Mouse (Mus musculus) heart, adult 2 months (tissue): ENCODE results near the gene Id1. TPM values are rescaled to one million over a fixed set of nuclear protein-coding genes. Genes with fewer than 3 reads are reported as not detected.

Experiments used
- DNase-seq, 2 experiments: peaks; one replicate each; pipeline ENCODE4 v3.0.0; 2021
- H3K27ac ChIP-seq: fragments of 200-600 bp; 2 replicates; pipeline ENCODE4 v1.8.1; 2022
- H3K27me3 ChIP-seq: fragments of 200-500 bp; 2 replicates; pipeline ENCODE4 v1.6.1; 2012; ENCODE audit warnings: mild to moderate bottlenecking, low read length, inconsistent platforms, mixed read lengths; ENCODE audit not compliant: control insufficient read depth, insufficient read depth
- H3K36me3 ChIP-seq: fragments of 200-500 bp; 2 replicates; pipeline ENCODE4 v1.6.1; 2012; ENCODE audit warnings: low read length, inconsistent platforms; ENCODE audit not compliant: control insufficient read depth, insufficient read depth
- H3K4me1 ChIP-seq: fragments of 200-500 bp; 2 replicates; pipeline ENCODE4 v1.6.1; 2011; ENCODE audit warnings: low read length; ENCODE audit not compliant: control insufficient read depth, insufficient read depth
- H3K4me3 ChIP-seq: fragments of 200-600 bp; 2 replicates; pipeline ENCODE4 v1.8.1; 2022
- H3K79me2 ChIP-seq: fragments of 200-500 bp; replicated peaks from 2 replicates; pipeline ENCODE4 v1.6.1; 2012; ENCODE audit warnings: mild to moderate bottlenecking, inconsistent platforms, low read length, moderate library complexity, mixed read lengths; ENCODE audit not compliant: control insufficient read depth, insufficient read depth
- H3K9ac ChIP-seq: fragments of 200-500 bp; 2 replicates; pipeline ENCODE4 v1.6.1; 2012; ENCODE audit warnings: low read depth, mild to moderate bottlenecking, control low read depth, inconsistent platforms, low read length, mixed read lengths
- CTCF ChIP-seq: fragments of 200-600 bp; IDR thresholded peaks from 2 replicates; pipeline ENCODE4 v1.8.1; 2022; ENCODE audit warnings: antibody characterized with exemption, mild to moderate bottlenecking, moderate library complexity
- EP300 ChIP-seq: fragments of 200-500 bp; IDR thresholded peaks from 2 replicates; pipeline ENCODE4 v1.6.1; 2011; ENCODE audit warnings: low read depth, low read length, control low read depth; ENCODE audit not compliant: insufficient read depth
- POLR2A ChIP-seq: fragments of 200-500 bp; IDR thresholded peaks from 2 replicates; pipeline ENCODE4 v1.6.1; 2011; ENCODE audit warnings: mild to moderate bottlenecking, low read depth, low read length, control low read depth; ENCODE audit not compliant: insufficient read depth
- WGBS: fragments of 180-500 bp; shearing (Covaris S2); methylation state at CpG from one replicate; pipeline ENCODE4 v1.1.7; 2018; 5-methylcytosine and 5-hydroxymethylcytosine counted together
- intact Hi-C: fragments of 180-260 bp; cut with DNase I; formaldehyde crosslinking; loops from one replicate; pipeline ENCODE4 v1.15.1; 2025
- polyA plus RNA-seq: library from polyadenylated mRNA; depleted of rRNA; stranded (reverse); fragments of >200 nt; gene quantifications from 2 replicates; pipeline ENCODE4 v1.2.3, GENCODE M21; 2012
- total RNA-seq, 2 experiments: library from RNA; stranded (reverse); gene quantifications; 2 replicates each; pipeline ENCODE4 v1.2.3; 2021

Gene Id1
- total and polyA plus RNA-seq, 3 experiments = 56.5 to 113 (median 59.8) TPM

DNA sequence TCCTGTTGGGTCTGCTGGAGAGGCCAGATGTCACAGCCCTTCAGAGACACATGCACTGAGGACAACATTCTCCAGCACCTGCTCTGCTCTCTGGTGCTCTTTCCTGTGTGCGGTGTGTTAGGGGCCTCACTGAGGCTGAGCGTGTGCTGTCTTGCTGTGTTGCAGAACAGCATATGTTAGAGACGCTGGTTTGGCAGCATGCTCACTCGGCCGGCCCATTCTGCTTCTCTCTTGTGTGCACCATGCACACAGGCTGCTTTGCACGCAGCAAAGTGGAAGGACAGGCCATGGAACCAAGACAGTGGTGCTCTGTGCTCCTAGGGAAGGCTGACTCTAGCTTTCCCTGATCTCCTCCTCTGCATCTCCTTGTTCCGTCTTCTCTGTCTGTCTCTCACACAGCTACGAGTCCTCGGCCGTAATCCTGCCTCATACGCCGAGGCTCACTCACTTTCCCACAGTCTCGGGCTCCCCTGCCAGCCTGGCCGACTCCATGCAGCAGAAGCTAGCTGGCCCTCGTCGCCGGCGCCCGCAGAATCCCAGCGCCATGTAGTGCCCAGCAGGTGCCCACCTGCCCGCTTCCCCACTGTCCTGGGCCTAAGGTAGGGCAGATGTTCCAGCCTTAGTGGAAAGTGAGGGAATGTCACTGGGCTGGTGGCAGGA is 32.3 kb upstream of the Id1 start:
- no peaks in the 10 kb centered on the region for H3K79me2 ChIP-seq
- H3K4me3 ChIP-seq = no peak overlapping the region
- no peaks in the 10 kb centered on the region for H3K27me3 ChIP-seq
- H3K36me3 ChIP-seq = peaks cover 3% of the 10 kb centered on the region
- no peak overlapping the region for H3K27ac ChIP-seq
- TF ChIP-seq CTCF (no peak), POLR2A (no peak), EP300 (no peak)
- intact Hi-C loops = no loop called here
- no peak for DNase-seq
- no peak overlapping the region for H3K9ac ChIP-seq
- 92% methylated on average over 21 of the region's 21 CpGs for WGBS
- H3K4me1 ChIP-seq = peaks cover 11% of the 10 kb centered on the region

DNA sequence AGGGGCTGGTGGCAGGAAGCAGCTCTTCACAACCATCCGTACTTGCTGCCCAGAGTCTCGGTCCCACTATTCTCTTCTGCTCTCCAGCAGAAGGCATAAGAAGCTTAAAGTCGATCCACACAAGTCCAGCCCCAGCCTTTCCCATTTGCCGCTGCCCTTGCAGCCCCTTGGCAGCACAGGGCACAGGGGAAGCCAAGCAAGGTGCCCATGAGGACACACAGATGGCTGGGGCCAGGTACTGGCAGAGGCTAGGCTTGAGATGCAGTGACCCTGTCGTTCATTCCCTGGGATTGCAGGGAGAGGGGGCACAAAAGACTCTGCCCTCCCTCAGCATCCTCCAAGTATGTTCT is 31.8 kb upstream of the Id1 start:
- Histone ChIP-seq H3K36me3 (peaks cover 3% of the 10 kb centered on the region), H3K9ac (no peak overlapping the region), H3K4me1 (peaks cover 14% of the 10 kb centered on the region), H3K4me3 (no peak overlapping the region), H3K27ac (no peak overlapping the region), H3K79me2 (no peaks in the 10 kb centered on the region), H3K27me3 (no peaks in the 10 kb centered on the region)
- intact Hi-C loops = no loop called here
- no peak for TF ChIP-seq CTCF
- DNase-seq = no peak
- WGBS = 62% methylated on average over 5 of the region's 5 CpGs

DNA sequence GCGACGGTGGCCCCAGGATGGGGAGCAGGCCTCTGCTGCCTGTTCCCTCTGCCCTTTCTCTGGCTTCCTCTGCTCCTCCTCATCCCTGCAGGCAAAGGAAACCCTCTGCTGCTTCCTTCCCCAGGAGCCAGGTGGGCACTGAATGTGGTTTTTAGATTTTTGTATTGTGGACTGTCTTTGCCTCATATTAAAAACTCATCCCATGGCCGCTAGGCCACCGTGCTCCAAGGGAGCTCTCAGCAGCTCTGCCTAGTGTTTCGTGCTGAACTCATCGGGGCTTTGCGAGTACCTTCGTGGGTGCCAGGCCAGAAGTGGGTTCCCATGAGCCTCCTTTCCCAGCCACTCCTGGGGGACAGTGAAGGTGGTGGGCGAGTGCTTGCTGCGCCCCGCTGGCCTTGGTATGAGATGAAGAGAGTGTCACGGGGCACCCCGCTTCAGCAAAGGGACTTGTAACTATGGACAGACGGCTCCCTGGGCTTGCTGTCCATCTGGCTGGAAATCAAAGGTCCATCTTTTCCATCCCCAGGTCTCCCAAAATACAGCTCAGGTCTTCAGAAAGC is 31.2 kb upstream of the Id1 start:
- H3K4me3 ChIP-seq = no peak overlapping the region
- no peak overlapping the region; the same call in 1 of the 2 replicates for H3K27ac ChIP-seq
- WGBS = 89% methylated on average over 14 of the region's 14 CpGs
- intact Hi-C loops = no loop called here
- TF ChIP-seq EP300 (no peak), POLR2A (no peak), CTCF (no peak)
- H3K4me1 ChIP-seq = peaks cover 16% of the 10 kb centered on the region
- no peaks in the 10 kb centered on the region for H3K27me3 ChIP-seq
- peaks cover 3% of the 10 kb centered on the region for H3K36me3 ChIP-seq
- DNase-seq = no peak
- no peak overlapping the region for H3K9ac ChIP-seq
- H3K79me2 ChIP-seq = no peaks in the 10 kb centered on the region

DNA sequence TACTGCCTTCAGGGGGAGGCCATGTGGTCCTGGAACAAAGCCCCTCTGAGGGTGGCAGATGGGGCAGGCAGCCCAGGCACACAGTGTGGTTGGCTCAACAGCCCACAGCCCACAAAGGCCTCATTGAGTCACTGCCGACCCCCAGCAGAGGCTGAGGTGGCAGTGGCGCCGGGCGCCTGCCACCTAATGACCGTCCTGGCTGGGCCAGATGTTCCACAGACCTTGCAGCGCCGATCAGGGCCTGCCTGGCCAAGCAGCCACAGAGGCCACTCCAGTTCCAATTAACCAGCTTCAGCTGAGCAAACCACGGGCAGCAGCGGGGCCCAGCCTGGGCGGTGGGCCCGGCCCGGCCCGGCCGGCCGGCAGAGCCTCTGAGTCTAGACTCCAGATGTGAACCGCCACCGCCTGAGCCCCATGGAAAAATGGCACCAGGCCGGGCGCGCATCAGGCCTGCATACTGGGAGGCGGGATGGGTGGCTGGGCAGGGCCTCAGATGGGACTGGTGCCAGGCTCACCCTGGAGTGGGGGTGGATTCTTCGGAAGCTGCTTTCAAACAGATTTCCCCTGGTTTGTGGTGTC is 30.0 kb upstream of the Id1 start:
- 61% methylated on average over 22 of the region's 22 CpGs for WGBS
- H3K79me2 ChIP-seq = no peaks in the 10 kb centered on the region
- H3K4me1 ChIP-seq = peaks cover 16% of the 10 kb centered on the region
- H3K27me3 ChIP-seq = no peaks in the 10 kb centered on the region
- peak overlapping the region; percentile 45 for H3K9ac ChIP-seq
- peak overlapping the region; percentile 91 for H3K27ac ChIP-seq
- intact Hi-C loops = no loop called here
- H3K4me3 ChIP-seq = no peak overlapping the region
- TF ChIP-seq POLR2A (no peak; the same call in 1 of the 2 replicates), CTCF (no peak), EP300 (no peak)
- peaks cover 3% of the 10 kb centered on the region for H3K36me3 ChIP-seq
- peak; percentile 77 to 78 for DNase-seq

DNA sequence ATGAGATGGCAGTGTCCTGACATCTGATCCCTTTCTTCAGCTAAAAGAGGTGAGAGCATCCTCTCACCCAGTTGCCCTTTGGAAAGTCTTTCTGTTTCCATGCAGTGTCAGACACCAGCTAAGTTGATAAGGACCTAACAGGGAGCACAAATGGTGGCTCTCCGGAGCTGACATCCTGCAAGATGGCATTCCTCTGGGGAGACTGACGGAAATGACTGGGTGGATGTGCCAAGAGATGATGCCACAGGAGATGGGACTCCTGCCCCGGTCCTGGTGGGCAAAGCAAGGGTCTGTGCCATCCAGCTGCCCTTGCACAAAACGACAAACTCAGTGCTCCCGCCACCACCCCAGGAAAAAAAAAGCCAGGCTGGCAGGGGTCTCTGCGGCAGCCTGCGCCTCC is 28.9 kb upstream of the Id1 start:
- WGBS = 4% methylated on average over 7 of the region's 7 CpGs
- Histone ChIP-seq H3K9ac (peak overlapping the region; percentile 70), H3K27ac (peak overlapping the region; percentile 91), H3K4me3 (peak overlapping the region; percentile 38), H3K79me2 (no peaks in the 10 kb centered on the region), H3K36me3 (peaks cover 3% of the 10 kb centered on the region), H3K27me3 (no peaks in the 10 kb centered on the region), H3K4me1 (peaks cover 16% of the 10 kb centered on the region)
- DNase-seq = no peak
- TF ChIP-seq POLR2A = no peak
- no peak for TF ChIP-seq EP300
- TF ChIP-seq CTCF = no peak
- intact Hi-C loops = loop anchor here (1.0 kb wide), 2 partner anchors 17 to 32 kb away; no protein-coding TSS in a partner anchor

DNA sequence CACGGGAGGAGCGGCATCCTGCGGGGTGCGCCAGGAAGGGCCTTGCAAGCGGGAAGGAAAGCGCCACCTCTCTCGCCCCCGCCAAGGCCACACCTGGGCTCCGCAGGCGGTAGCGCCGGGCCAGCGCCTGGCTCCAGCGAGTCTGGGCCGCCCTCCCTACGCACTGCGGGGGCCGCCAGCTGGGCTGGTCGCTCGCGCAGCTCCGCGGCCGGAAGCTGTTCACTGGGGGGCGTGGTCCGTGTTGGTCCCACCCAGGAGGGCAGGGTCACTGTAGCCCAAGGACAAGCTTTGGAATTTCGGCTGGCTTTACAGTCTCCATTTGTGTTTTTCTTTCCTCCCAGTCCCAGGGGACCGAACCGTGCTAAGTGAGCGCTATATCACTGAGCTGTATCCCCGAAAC is 28.4 kb upstream of the Id1 start:
- WGBS = 5% methylated on average over 31 of the region's 31 CpGs
- TF ChIP-seq POLR2A (peak; percentile 89; the same call in 1 of the 2 replicates), CTCF (peak; percentile 15; the same call in 1 of the 2 replicates), EP300 (peak; percentile 65; the same call in 1 of the 2 replicates)
- DNase-seq = peak; percentile 94 to 96
- H3K27ac ChIP-seq = peak overlapping the region; percentile 91
- intact Hi-C loops = loop anchor here (1.0 kb wide), 2 partner anchors 17 to 32 kb away; no protein-coding TSS in a partner anchor
- H3K36me3 ChIP-seq = peaks cover 3% of the 10 kb centered on the region
- H3K9ac ChIP-seq = peak overlapping the region; percentile 70
- no peaks in the 10 kb centered on the region for H3K27me3 ChIP-seq
- peaks cover 16% of the 10 kb centered on the region for H3K4me1 ChIP-seq
- peak overlapping the region; percentile 38 for H3K4me3 ChIP-seq
- no peaks in the 10 kb centered on the region for H3K79me2 ChIP-seq
